Mouse (Mus musculus) forebrain, embryonic 14.5 days (tissue): ENCODE results near the gene Adh7. TPM values are rescaled to one million over a fixed set of nuclear protein-coding genes. Genes with fewer than 3 reads are reported as not detected.

ENCODE experiments used
- ATAC-seq: fragments of 200-750 bp; cut with Nextera tagmentation; 2 replicates; pipeline ENCODE4 v1.8.0; 2017; ENCODE audit warnings: mild to moderate bottlenecking, moderate library complexity
- DNase-seq: peaks from one replicate; pipeline ENCODE4 v3.0.0-alpha.2; 2015; ENCODE audit warnings: low spot score
- H3K27ac ChIP-seq: fragments of 300-500 bp; sonication (generic); 2 replicates; pipeline ENCODE4 v1.5.1; 2014; ENCODE audit warnings: low read depth, mild to moderate bottlenecking, control low read depth, low read length, moderate library complexity
- H3K27me3 ChIP-seq: fragments of 300-500 bp; sonication (generic); replicated peaks from 2 replicates; pipeline ENCODE4 v1.6.1; 2014; ENCODE audit warnings: low read length, control low read depth, mixed read lengths; ENCODE audit not compliant: control insufficient read depth, insufficient read depth
- H3K36me3 ChIP-seq: fragments of 300-500 bp; sonication (generic); 2 replicates; pipeline ENCODE4 v1.6.1; 2014; ENCODE audit warnings: low read length, control low read depth; ENCODE audit not compliant: control insufficient read depth, insufficient read depth
- H3K4me1 ChIP-seq: fragments of 300-500 bp; sonication (generic); 2 replicates; pipeline ENCODE4 v1.6.1; 2014; ENCODE audit warnings: antibody characterized with exemption, low read length, control low read depth; ENCODE audit not compliant: control insufficient read depth, insufficient read depth
- H3K4me2 ChIP-seq: fragments of 300-500 bp; sonication (generic); 2 replicates; pipeline ENCODE4 v1.6.1; 2014; ENCODE audit warnings: mild to moderate bottlenecking, control low read depth, low read length
- H3K4me3 ChIP-seq: fragments of 300-500 bp; sonication (generic); 2 replicates; pipeline ENCODE4 v1.5.1; 2014; ENCODE audit warnings: low read depth, low read length, control low read depth
- H3K9ac ChIP-seq: fragments of 300-500 bp; sonication (generic); 2 replicates; pipeline ENCODE4 v1.6.1; 2014; ENCODE audit warnings: mild to moderate bottlenecking, low read length, control low read depth, moderate library complexity
- H3K9me3 ChIP-seq: fragments of 300-500 bp; sonication (generic); replicated peaks from 2 replicates; pipeline ENCODE4 v1.6.1; 2016; ENCODE audit warnings: low read length, control low read depth, mixed read lengths; ENCODE audit not compliant: control insufficient read depth
- WGBS: fragments of 180-500 bp; shearing (Covaris S2); extraction: QIAGEN DNeasy Blood & Tissue Kit; methylation state at CpG from one replicate; pipeline ENCODE4 v1.1.7; 2014; 5-methylcytosine and 5-hydroxymethylcytosine counted together
- polyA plus RNA-seq: library from polyadenylated mRNA; unstranded; fragments of >200 nt; fragmentation: Nextera tagmentation; extraction: Ambion mirVana; gene quantifications from 2 replicates; pipeline ENCODE4 v1.2.1, GENCODE M21; 2014

Adh7 gene
- polyA plus RNA-seq, 1 experiment from 2014 or later = 0.14 TPM

GRCm38 (mm10) chr3:138270507-138270906 lies 52.9 kb downstream of the Adh7 start:
- H3K36me3 ChIP-seq = no peaks in the 10 kb centered on the region
- no peak overlapping the region for H3K4me2 ChIP-seq
- no peaks in the 10 kb centered on the region for H3K9me3 ChIP-seq
- WGBS = 63% methylated on average over 1 of the region's 1 CpGs
- ATAC-seq (no peak), DNase-seq (no peak)
- no peak overlapping the region for H3K27ac ChIP-seq
- no peaks in the 10 kb centered on the region for H3K4me1 ChIP-seq
- H3K4me3 ChIP-seq = no peak overlapping the region
- H3K27me3 ChIP-seq = no peaks in the 10 kb centered on the region
- H3K9ac ChIP-seq = no peak overlapping the region

- Histone ChIP-seq H3K9ac (no peak overlapping the region), H3K4me2 (no peak overlapping the region), H3K27me3 (no peaks in the 10 kb centered on the region), H3K27ac (no peak overlapping the region), H3K4me3 (no peak overlapping the region), H3K4me1 (no peaks in the 10 kb centered on the region), H3K36me3 (no peaks in the 10 kb centered on the region), H3K9me3 (no peaks in the 10 kb centered on the region)
- DNase-seq (no peak), ATAC-seq (no peak)
- 96% methylated on average over 2 of the region's 2 CpGs for WGBS
Observed at GRCm38 (mm10) chr3:138271297-138271696, 53.7 kb downstream of the Adh7 start.

- WGBS = 93% methylated on average over 7 of the region's 7 CpGs
- ATAC-seq (no peak), DNase-seq (no peak)
- no peak overlapping the region for H3K4me2 ChIP-seq
- H3K36me3 ChIP-seq = no peaks in the 10 kb centered on the region
- H3K27me3 ChIP-seq = no peaks in the 10 kb centered on the region
- no peak overlapping the region for H3K4me3 ChIP-seq
- no peaks in the 10 kb centered on the region for H3K9me3 ChIP-seq
- no peak overlapping the region for H3K27ac ChIP-seq
- no peaks in the 10 kb centered on the region for H3K4me1 ChIP-seq
- no peak overlapping the region for H3K9ac ChIP-seq
Observed at GRCm38 (mm10) chr3:138273080-138273479, 55.5 kb downstream of the Adh7 start.

GRCm38 (mm10) chr3:138275100-138275499 lies 57.5 kb downstream of the Adh7 start:
- no peak overlapping the region for H3K4me3 ChIP-seq
- H3K9ac ChIP-seq = no peak overlapping the region
- DNase-seq (no peak), ATAC-seq (no peak)
- 95% methylated on average over 3 of the region's 3 CpGs for WGBS
- H3K27ac ChIP-seq = no peak overlapping the region
- H3K27me3 ChIP-seq = no peaks in the 10 kb centered on the region
- no peaks in the 10 kb centered on the region for H3K36me3 ChIP-seq
- H3K9me3 ChIP-seq = no peaks in the 10 kb centered on the region
- no peaks in the 10 kb centered on the region for H3K4me1 ChIP-seq
- no peak overlapping the region for H3K4me2 ChIP-seq

- no peaks in the 10 kb centered on the region for H3K4me1 ChIP-seq
- H3K36me3 ChIP-seq = no peaks in the 10 kb centered on the region
- no peaks in the 10 kb centered on the region for H3K27me3 ChIP-seq
- H3K9me3 ChIP-seq = no peaks in the 10 kb centered on the region
- H3K4me3 ChIP-seq = no peak overlapping the region
- no peak overlapping the region for H3K27ac ChIP-seq
- no peak for DNase-seq
- no peak for ATAC-seq
- no peak overlapping the region for H3K9ac ChIP-seq
- no peak overlapping the region for H3K4me2 ChIP-seq
- 70% methylated on average over 9 of the region's 9 CpGs for WGBS
Observed at GRCm38 (mm10) chr3:138282556-138282955, 65.0 kb downstream of the Adh7 start.

Other genes with a start within 250 kb of the Adh7 start
- gene Dapp1, start 236.2 kb upstream of the Adh7 start, polyA plus RNA-seq = 2.4 and 4.4 TPM in 2 replicates
- gene 1110002E22Rik, start 152.7 kb upstream of the Adh7 start, polyA plus RNA-seq = 0.03 and 0.04 TPM in 2 replicates
- not detected in 2 replicates for gene Gm5105, start 150.4 kb upstream of the Adh7 start, polyA plus RNA-seq
- gene Trmt10a, start 74.3 kb upstream of the Adh7 start, polyA plus RNA-seq = 6.0 and 9.5 TPM in 2 replicates
- 7.5 and 8.6 TPM in 2 replicates for gene Mttp, start 72.8 kb upstream of the Adh7 start, polyA plus RNA-seq
- not detected in 2 replicates for gene 4930579F01Rik, start 23.9 kb upstream of the Adh7 start, polyA plus RNA-seq
- gene Adh1, start 43.2 kb downstream of the Adh7 start, polyA plus RNA-seq = 0.47 and 0.57 TPM in 2 replicates
- gene Adh6a, start 95.5 kb downstream of the Adh7 start, polyA plus RNA-seq = not detected in 2 replicates
- 0.20 and 0.37 TPM in 2 replicates for gene Adh6b, start 124.0 kb downstream of the Adh7 start, polyA plus RNA-seq
- not detected in 2 replicates for gene Adh4, start 197.7 kb downstream of the Adh7 start, polyA plus RNA-seq
- gene Adh5, start 225.3 kb downstream of the Adh7 start, polyA plus RNA-seq = 295 and 320 TPM in 2 replicates